Comparison of ENCODE assay signal across 27 mouse cellular contexts in the genomic region with DNA sequence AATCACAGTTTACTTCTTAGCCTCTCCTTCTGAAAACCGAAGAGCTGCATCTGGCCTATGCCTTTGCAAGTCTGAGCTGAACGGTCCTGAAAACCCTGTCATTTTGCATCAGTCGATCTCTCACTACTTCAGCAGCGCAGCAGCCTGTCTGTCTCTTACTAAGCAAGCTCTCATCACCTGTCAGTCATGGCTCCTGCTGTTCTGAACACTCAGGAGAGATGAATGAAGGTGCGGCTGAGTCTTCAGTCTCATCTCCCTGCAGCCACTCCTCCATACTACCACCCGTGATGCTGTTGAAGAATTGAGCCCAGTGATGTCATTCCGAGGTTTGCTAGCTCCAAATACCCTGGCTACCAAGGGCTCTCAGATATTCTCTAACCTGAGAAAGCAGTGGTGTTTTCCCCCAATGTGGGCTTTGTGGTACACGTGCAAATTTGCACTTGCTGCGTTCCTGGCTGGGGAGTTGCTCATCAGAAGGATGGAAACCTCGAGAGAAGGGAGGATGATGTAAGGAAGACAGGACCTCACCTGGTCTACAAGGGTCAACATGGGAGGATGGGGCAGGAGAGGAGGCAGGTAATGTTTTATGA.
A peak's percentile ranks its signal among the peaks of the same experiment; 100 is the strongest.
DNase-seq lines count a peak whose midpoint lies in the region; ATAC-seq and TF ChIP-seq lines count a peak whose summit lies in the region.
"Had no signal": no experiment of that assay in that cellular context is flagged by ENCODE, and none has a peak within 500 bp of the region (broad histone marks: within the 10 kb centered on the region; RNA-seq: fewer than 3 reads in every experiment).

No protein-coding gene starts in this region.

- ATAC-seq in hindbrain, embryonic 13.5 days (ENCODE audit: low FRiP score), result no peak
- no peak for ATAC-seq in midbrain, embryonic 11.5 days (ENCODE audit: low FRiP score)
- no peak for ATAC-seq in midbrain, embryonic 16.5 days
- ATAC-seq: activated CD4-positive, CD25-positive, alpha-beta regulatory T cell, adult 4 months; CD4-positive, CD25-positive, alpha-beta regulatory T cell, adult 4 months; forebrain, embryonic 13.5 days; intestine, postnatal 0 days had no signal

- no peak for DNase-seq in hindbrain, embryonic 10.5 days (ENCODE audit: low spot score)
- peak; percentile 49 for DNase-seq in midbrain, embryonic 11.5 days (ENCODE audit: low spot score, missing footprints)
- peak; percentile 56 for DNase-seq in brain, adult 2 months (ENCODE audit: low read depth, low spot score)
- no peak for DNase-seq in left cerebral cortex, adult 2 months (ENCODE audit: extremely low spot score in 1 of 2, low spot score in 2 of 2)
- DNase-seq: adrenal gland, adult 8-10 months; adrenal gland, postnatal 25 days; cerebellum, adult 11 months; cerebellum, adult 8-10 months; cerebellum, postnatal 36 days; embryo, embryonic 11 days; gastrocnemius, postnatal 10 days; gastrocnemius, postnatal 36 days; heart, adult 2 months; heart, postnatal 14 days; heart, postnatal 4 days had no signal

- H3K36me3 ChIP-seq in hindbrain, embryonic 13.5 days, result no peaks in the 10 kb centered on the region
- H3K36me3 ChIP-seq in hindbrain, embryonic 10.5 days, result no peaks in the 10 kb centered on the region
- no peaks in the 10 kb centered on the region for H3K36me3 ChIP-seq in midbrain, embryonic 11.5 days (ENCODE audit: control insufficient read depth, insufficient read depth, low read length)
- no peaks in the 10 kb centered on the region for H3K36me3 ChIP-seq in midbrain, embryonic 16.5 days (ENCODE audit: control insufficient read depth, insufficient read depth, low read length)
- H3K36me3 ChIP-seq: embryonic facial prominence, embryonic 10.5 days; embryonic facial prominence, embryonic 13.5 days; heart, embryonic 10.5 days had no signal

- TF ChIP-seq CTCF in left cerebral cortex, adult 2 months (IDR thresholded peaks at IDR 0.05), result no peak

- no peaks in the 10 kb centered on the region for H3K27me3 ChIP-seq in hindbrain, embryonic 13.5 days
- H3K27me3 ChIP-seq in hindbrain, embryonic 10.5 days (ENCODE audit: insufficient read depth, poor library complexity, severe bottlenecking), result no peaks in the 10 kb centered on the region
- no peaks in the 10 kb centered on the region for H3K27me3 ChIP-seq in midbrain, embryonic 11.5 days (ENCODE audit: control insufficient read depth, insufficient read depth, low read length)
- no peaks in the 10 kb centered on the region for H3K27me3 ChIP-seq in midbrain, embryonic 16.5 days (ENCODE audit: control insufficient read depth, insufficient read depth, low read depth, low read length)
- H3K27me3 ChIP-seq: embryonic facial prominence, embryonic 13.5 days; forebrain, embryonic 13.5 days; heart, embryonic 13.5 days had no signal

- WGBS in hindbrain, embryonic 13.5 days, result 82% methylated on average over 10 of the region's 10 CpGs
- WGBS in hindbrain, embryonic 10.5 days, result 75% methylated on average over 10 of the region's 10 CpGs
- 82% methylated on average over 10 of the region's 10 CpGs for WGBS in midbrain, embryonic 11.5 days
- 76% methylated on average over 10 of the region's 10 CpGs for WGBS in midbrain, embryonic 16.5 days

- peak overlapping the region; percentile 46 for H3K27ac ChIP-seq in hindbrain, embryonic 13.5 days
- no peak overlapping the region for H3K27ac ChIP-seq in hindbrain, embryonic 10.5 days
- H3K27ac ChIP-seq in midbrain, embryonic 11.5 days (ENCODE audit: low read depth, low read length), result no peak overlapping the region
- no peak overlapping the region for H3K27ac ChIP-seq in midbrain, embryonic 16.5 days (ENCODE audit: low read length)
- no peak overlapping the region for H3K27ac ChIP-seq in left cerebral cortex, adult 2 months
- H3K27ac ChIP-seq: embryonic facial prominence, embryonic 10.5 days; embryonic facial prominence, embryonic 13.5 days; forebrain, embryonic 13.5 days; heart, adult 2 months; heart, embryonic 10.5 days; heart, embryonic 13.5 days; hindbrain, embryonic 14.5 days had no signal

- no peak overlapping the region for H3K4me2 ChIP-seq in hindbrain, embryonic 13.5 days
- H3K4me2 ChIP-seq in midbrain, embryonic 11.5 days, result no peak overlapping the region
- H3K4me2 ChIP-seq in midbrain, embryonic 16.5 days (ENCODE audit: low read length), result no peak overlapping the region
- H3K4me2 ChIP-seq: embryonic facial prominence, embryonic 13.5 days; forebrain, embryonic 13.5 days; heart, embryonic 13.5 days; hindbrain, embryonic 14.5 days had no signal

- no peak overlapping the region for H3K4me3 ChIP-seq in hindbrain, embryonic 13.5 days
- H3K4me3 ChIP-seq in hindbrain, embryonic 10.5 days, result no peak overlapping the region
- no peak overlapping the region for H3K4me3 ChIP-seq in midbrain, embryonic 11.5 days (ENCODE audit: low read depth, low read length)
- H3K4me3 ChIP-seq in midbrain, embryonic 16.5 days (ENCODE audit: low read depth, low read length), result no peak overlapping the region
- H3K4me3 ChIP-seq in left cerebral cortex, adult 2 months, result no peak overlapping the region
- H3K4me3 ChIP-seq: embryonic facial prominence, embryonic 10.5 days; embryonic facial prominence, embryonic 13.5 days; erythroblast, embryonic 14.5 days; forebrain, embryonic 13.5 days; heart, adult 2 months; heart, embryonic 10.5 days; heart, embryonic 13.5 days had no signal

- 0 out of 2 replicates have a peak, but pooled peaks cover 5% of the 10 kb centered on the region for H3K4me1 ChIP-seq in hindbrain, embryonic 13.5 days (replicated peaks)
- H3K4me1 ChIP-seq in hindbrain, embryonic 10.5 days (replicated peaks), result no peaks in the 10 kb centered on the region
- H3K4me1 ChIP-seq in midbrain, embryonic 11.5 days (ENCODE audit: control insufficient read depth, insufficient read depth, low read length), result no peaks in the 10 kb centered on the region
- no peaks in the 10 kb centered on the region; the same call in 1 of the 2 replicates for H3K4me1 ChIP-seq in midbrain, embryonic 16.5 days (ENCODE audit: control insufficient read depth, insufficient read depth, low read length)
- H3K4me1 ChIP-seq: embryonic facial prominence, embryonic 10.5 days; forebrain, embryonic 13.5 days; heart, embryonic 13.5 days had no signal

- H3K9me3 ChIP-seq in hindbrain, embryonic 13.5 days, result 0 out of 2 replicates have a peak, but pooled peaks cover 4% of the 10 kb centered on the region
- no peaks in the 10 kb centered on the region for H3K9me3 ChIP-seq in hindbrain, embryonic 10.5 days
- no peaks in the 10 kb centered on the region for H3K9me3 ChIP-seq in midbrain, embryonic 11.5 days (ENCODE audit: control insufficient read depth, low read length)
- H3K9me3 ChIP-seq in midbrain, embryonic 16.5 days (replicated peaks; ENCODE audit: control insufficient read depth, low read length, poor library complexity, severe bottlenecking), result no peaks in the 10 kb centered on the region
- H3K9me3 ChIP-seq: embryonic facial prominence, embryonic 10.5 days; embryonic facial prominence, embryonic 13.5 days; forebrain, embryonic 13.5 days; heart, embryonic 10.5 days; heart, embryonic 13.5 days had no signal

- H3K9ac ChIP-seq in hindbrain, embryonic 13.5 days, result no peak overlapping the region
- H3K9ac ChIP-seq in midbrain, embryonic 11.5 days (ENCODE audit: low read length), result no peak overlapping the region
- H3K9ac ChIP-seq in midbrain, embryonic 16.5 days (ENCODE audit: low read depth, low read length), result no peak overlapping the region
- H3K9ac ChIP-seq: embryonic facial prominence, embryonic 13.5 days; forebrain, embryonic 13.5 days; heart, embryonic 13.5 days; hindbrain, embryonic 14.5 days had no signal

- intact Hi-C loops in left cerebral cortex, adult 2 months (cut with DNase I), result no loop called here

Comparison
In these comparisons a context has a peak if more than half of its experiments do, and no peak if none do; other contexts are left out.
1. DNase-seq: peak in midbrain, embryonic 11.5 days (single experiment) and brain, adult 2 months (single experiment); none in hindbrain, embryonic 10.5 days (single experiment) and left cerebral cortex, adult 2 months (0 of 2).